In the genomic region with DNA sequence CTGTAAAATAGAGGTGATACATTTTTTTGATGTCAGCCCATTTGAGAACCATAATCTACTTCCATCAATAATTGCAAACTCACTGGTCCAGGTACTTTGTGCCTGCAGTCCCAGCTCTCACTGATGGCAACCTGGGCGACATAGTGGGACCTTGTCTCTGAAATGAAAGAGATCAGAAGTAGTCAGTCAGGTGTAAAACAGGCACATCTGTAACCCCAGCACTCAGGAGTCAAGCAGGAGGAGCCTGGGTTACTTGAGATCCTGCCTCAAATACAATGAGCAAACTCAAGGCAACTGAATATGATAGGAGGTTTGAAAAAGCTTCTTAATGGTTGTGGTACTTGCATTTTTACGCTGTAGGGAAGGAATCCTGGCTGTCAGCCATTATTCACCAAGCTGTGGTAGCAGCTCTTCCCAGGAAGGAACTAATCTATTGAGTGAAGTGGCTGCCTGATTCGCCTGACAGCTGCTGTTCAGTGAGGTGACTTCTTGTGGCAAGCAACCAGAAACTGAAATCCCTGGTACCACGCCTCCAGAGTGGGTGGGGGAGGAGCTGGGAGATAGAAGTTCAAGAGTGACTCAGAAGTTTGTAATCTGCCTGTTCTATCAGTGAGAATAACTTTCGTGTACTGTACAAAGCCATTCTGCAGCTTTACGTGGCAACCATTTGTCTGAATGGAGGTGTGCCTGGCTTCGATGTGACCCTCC, we compare ENCODE assay signal across 8 mouse cellular contexts. TPM values are rescaled to one million over a fixed set of nuclear protein-coding genes. Genes with fewer than 3 reads are reported as not detected.
A peak's percentile ranks its signal among the peaks of the same experiment; 100 is the strongest.
DNase-seq lines count a peak whose midpoint lies in the region; ATAC-seq and TF ChIP-seq lines count a peak whose summit lies in the region.

No protein-coding gene starts in this region.

- intact Hi-C loops in heart, postnatal 14 days (cut with DNase I): no loop called here

- no peak overlapping the region for H3K4me3 ChIP-seq in forebrain, embryonic 12.5 days (replicated peaks)
- H3K4me3 ChIP-seq in forebrain, embryonic 10.5 days: no peak overlapping the region
- peak overlapping the region; percentile 10; the same call in 1 of the 2 replicates for H3K4me3 ChIP-seq in macrophage (ENCODE audit: inconsistent target)
- H3K4me3 ChIP-seq in spleen, adult 2 months (ENCODE audit: extremely low read depth, insufficient read depth, insufficient read length): no peak overlapping the region

- no peak for TF ChIP-seq CTCF in spleen, adult 2 months (IDR thresholded peaks at IDR 0.05; ENCODE audit: extremely low read depth, insufficient read depth, insufficient read length, insufficient replicate concordance)

- H3K27me3 ChIP-seq in forebrain, embryonic 12.5 days: no peaks in the 10 kb centered on the region
- H3K27me3 ChIP-seq in forebrain, embryonic 10.5 days (ENCODE audit: poor library complexity, severe bottlenecking): no peaks in the 10 kb centered on the region
- H3K27me3 ChIP-seq in spleen, adult 2 months (ENCODE audit: control insufficient read depth, insufficient read depth, low read length): no peaks in the 10 kb centered on the region

- H3K79me2 ChIP-seq in macrophage (ENCODE audit: inconsistent target): peaks cover 97% of the 10 kb centered on the region

- H3K36me3 ChIP-seq in forebrain, embryonic 12.5 days (replicated peaks): 0 out of 2 replicates have a peak, but pooled peaks cover 12% of the 10 kb centered on the region
- H3K36me3 ChIP-seq in forebrain, embryonic 10.5 days (replicated peaks): peaks cover 57% of the 10 kb centered on the region
- H3K36me3 ChIP-seq in macrophage (ENCODE audit: inconsistent target): peaks cover 3% of the 10 kb centered on the region; the same call in 1 of the 2 replicates
- no peaks in the 10 kb centered on the region for H3K36me3 ChIP-seq in spleen, adult 2 months (ENCODE audit: control insufficient read depth, insufficient read depth, low read length)

- 71% methylated on average over 7 of the region's 7 CpGs for WGBS in forebrain, embryonic 12.5 days
- WGBS in forebrain, embryonic 10.5 days: 82% methylated on average over 7 of the region's 7 CpGs
- 4% methylated on average over 7 of the region's 7 CpGs for WGBS in macrophage (ENCODE audit: missing documents)
- WGBS in spleen, adult 2 months: 3% methylated on average over 7 of the region's 7 CpGs

- H3K4me1 ChIP-seq in forebrain, embryonic 12.5 days: peaks cover 12% of the 10 kb centered on the region
- peaks cover 10% of the 10 kb centered on the region for H3K4me1 ChIP-seq in forebrain, embryonic 10.5 days
- peaks cover 8% of the 10 kb centered on the region; the same call in 1 of the 2 replicates for H3K4me1 ChIP-seq in spleen, adult 2 months (ENCODE audit: control insufficient read depth, insufficient read depth, insufficient read length)

- H3K4me2 ChIP-seq in forebrain, embryonic 12.5 days: no peak overlapping the region

- no peak for TF ChIP-seq POLR2A in spleen, adult 2 months (IDR thresholded peaks at IDR 0.05; ENCODE audit: low read depth, low read length)

- no peak for DNase-seq in forebrain, embryonic 10.5 days (ENCODE audit: extremely low spot score, low spot score)
- peak; percentile 87 to 95 for DNase-seq in adrenal gland, adult (ENCODE audit: inconsistent age in 2 of 2, low spot score in 1 of 2)
- peak; percentile 35 for DNase-seq in fibroblast of lung, adult 2 months (ENCODE audit: low read depth)
- peak; percentile 67 to 77 for DNase-seq in heart, postnatal 14 days
- peak; percentile 25 to 74 for DNase-seq in layer of hippocampus, postnatal 14 days (ENCODE audit: low spot score in 2 of 2)
- peak; percentile 56 to 65 for DNase-seq in spleen, adult 2 months (ENCODE audit: low read depth in 1 of 2, low spot score in 2 of 2)

- H3K9me3 ChIP-seq in forebrain, embryonic 12.5 days: no peaks in the 10 kb centered on the region
- H3K9me3 ChIP-seq in forebrain, embryonic 10.5 days: no peaks in the 10 kb centered on the region

- peak overlapping the region; percentile 50; the same call in 1 of the 2 replicates for H3K27ac ChIP-seq in forebrain, embryonic 12.5 days
- H3K27ac ChIP-seq in forebrain, embryonic 10.5 days: no peak overlapping the region
- peak overlapping the region; percentile 73 for H3K27ac ChIP-seq in macrophage
- H3K27ac ChIP-seq in spleen, adult 2 months (ENCODE audit: insufficient read depth, low read length): peak overlapping the region; percentile 40

- no peak for ATAC-seq in forebrain, embryonic 12.5 days (ENCODE audit: low FRiP score)

- no peak overlapping the region for H3K9ac ChIP-seq in forebrain, embryonic 12.5 days

RNA-seq across cellular contexts. Expression of a gene that starts 7.2 kb away (rescaled TPM):
- polyA plus RNA-seq in forebrain, embryonic 12.5 days (2016; fragmentation: Nextera tagmentation; extraction: Ambion mirVana): 221 and 235 TPM in 2 replicates
- polyA plus RNA-seq in forebrain, embryonic 10.5 days (2016; fragmentation: Nextera tagmentation; extraction: Ambion mirVana): 256 and 265 TPM in 2 replicates
- 1,000 to 10,000 TPM; 1,195 to 1,221 TPM for total RNA-seq in heart, postnatal 14 days (2021)
- total RNA-seq in layer of hippocampus, postnatal 14 days (2021): 100 to 1,000 TPM; 260 to 274 TPM
- total RNA-seq in macrophage (2018; cell fraction: chromatin; rRNA removed): 100 to 1,000 TPM in 2 of 26 experiments, 10 to 100 TPM in 24; 40.6 to 106 (median 61.2) TPM
- 100 to 1,000 TPM; 102 to 144 (median 114) TPM for total RNA-seq in macrophage (2018; cell fraction: cytosol; rRNA removed)
- 100 to 1,000 TPM in 6 of 26 experiments, 10 to 100 TPM in 20; 59.8 to 120 (median 88.4) TPM for total RNA-seq in macrophage (2018; cell fraction: nucleus; rRNA removed)
- polyA plus RNA-seq in macrophage (2018): 94.4 to 128 TPM (median 100 TPM) in 3 replicates
- polyA plus RNA-seq in spleen, adult 2 months (2012; rRNA removed): 70.4 and 89.2 TPM in 2 replicates

RNA-seq across cellular contexts. Expression of a gene that starts 22.5 kb away (rescaled TPM):
- 200 and 212 TPM in 2 replicates for polyA plus RNA-seq in forebrain, embryonic 12.5 days (2016; fragmentation: Nextera tagmentation; extraction: Ambion mirVana)
- 253 and 256 TPM in 2 replicates for polyA plus RNA-seq in forebrain, embryonic 10.5 days (2016; fragmentation: Nextera tagmentation; extraction: Ambion mirVana)
- total RNA-seq in heart, postnatal 14 days (2021): 10 to 100 TPM; 58.1 to 66.7 TPM
- total RNA-seq in layer of hippocampus, postnatal 14 days (2021): 10 to 100 TPM; 76.5 to 80.3 TPM
- 10 to 100 TPM in 15 of 26 experiments, 1 to 10 TPM in 11; 2.3 to 38.6 (median 13.5) TPM for total RNA-seq in macrophage (2018; cell fraction: chromatin; rRNA removed)
- total RNA-seq in macrophage (2018; cell fraction: cytosol; rRNA removed): 100 to 1,000 TPM in 13 of 26 experiments, 10 to 100 TPM in 13; 76.7 to 167 (median 98.7) TPM
- total RNA-seq in macrophage (2018; cell fraction: nucleus; rRNA removed): 10 to 100 TPM; 20.6 to 57.3 (median 34.6) TPM
- polyA plus RNA-seq in macrophage (2018): 83.6 to 112 TPM (median 85.3 TPM) in 3 replicates
- 15.9 and 17.2 TPM in 2 replicates for polyA plus RNA-seq in spleen, adult 2 months (2012; rRNA removed)

RNA-seq across cellular contexts. Expression of a gene that starts 24.1 kb away (rescaled TPM):
- 24.2 and 25.5 TPM in 2 replicates for polyA plus RNA-seq in forebrain, embryonic 12.5 days (2016; fragmentation: Nextera tagmentation; extraction: Ambion mirVana)
- 9.2 and 10.1 TPM in 2 replicates for polyA plus RNA-seq in forebrain, embryonic 10.5 days (2016; fragmentation: Nextera tagmentation; extraction: Ambion mirVana)
- total RNA-seq in heart, postnatal 14 days (2021): 100 to 1,000 TPM; 208 to 209 TPM
- total RNA-seq in layer of hippocampus, postnatal 14 days (2021): 10 to 100 TPM; 60.0 to 62.1 TPM
- 100 to 1,000 TPM in 2 of 26 experiments, 10 to 100 TPM in 24; 13.3 to 122 (median 50.9) TPM for total RNA-seq in macrophage (2018; cell fraction: chromatin; rRNA removed)
- total RNA-seq in macrophage (2018; cell fraction: cytosol; rRNA removed): 10 to 100 TPM; 12.0 to 35.3 (median 21.6) TPM
- total RNA-seq in macrophage (2018; cell fraction: nucleus; rRNA removed): 100 to 1,000 TPM in 3 of 26 experiments, 10 to 100 TPM in 23; 11.0 to 129 (median 43.5) TPM
- 20.5 to 35.2 TPM (median 25.5 TPM) in 3 replicates for polyA plus RNA-seq in macrophage (2018)
- 32.1 and 63.8 TPM in 2 replicates for polyA plus RNA-seq in spleen, adult 2 months (2012; rRNA removed)

RNA-seq across cellular contexts. Expression of a gene that starts 32.2 kb away (rescaled TPM):
- polyA plus RNA-seq in forebrain, embryonic 12.5 days (2016; fragmentation: Nextera tagmentation; extraction: Ambion mirVana): 11.3 and 13.9 TPM in 2 replicates
- polyA plus RNA-seq in forebrain, embryonic 10.5 days (2016; fragmentation: Nextera tagmentation; extraction: Ambion mirVana): 11.1 and 13.1 TPM in 2 replicates
- 10 to 100 TPM; 46.5 to 47.5 TPM for total RNA-seq in heart, postnatal 14 days (2021)
- 10 to 100 TPM; 83.6 to 86.7 TPM for total RNA-seq in layer of hippocampus, postnatal 14 days (2021)
- 100 to 1,000 TPM in 14 of 26 experiments, 10 to 100 TPM in 12; 50.9 to 167 (median 110) TPM for total RNA-seq in macrophage (2018; cell fraction: chromatin; rRNA removed)
- 10 to 100 TPM; 21.8 to 48.7 (median 34.6) TPM for total RNA-seq in macrophage (2018; cell fraction: cytosol; rRNA removed)
- 100 to 1,000 TPM in 2 of 26 experiments, 10 to 100 TPM in 24; 40.0 to 119 (median 63.2) TPM for total RNA-seq in macrophage (2018; cell fraction: nucleus; rRNA removed)
- 23.3 to 29.3 TPM (median 26.0 TPM) in 3 replicates for polyA plus RNA-seq in macrophage (2018)
- polyA plus RNA-seq in spleen, adult 2 months (2012; rRNA removed): 31.1 and 36.9 TPM in 2 replicates

RNA-seq across cellular contexts. Expression of a gene that starts 41.6 kb away (rescaled TPM):
- polyA plus RNA-seq in forebrain, embryonic 12.5 days (2016; fragmentation: Nextera tagmentation; extraction: Ambion mirVana): 40.2 and 42.2 TPM in 2 replicates
- 42.1 and 45.3 TPM in 2 replicates for polyA plus RNA-seq in forebrain, embryonic 10.5 days (2016; fragmentation: Nextera tagmentation; extraction: Ambion mirVana)
- total RNA-seq in heart, postnatal 14 days (2021): 10 to 100 TPM; 13.2 to 13.7 TPM
- 10 to 100 TPM; 15.1 to 15.4 TPM for total RNA-seq in layer of hippocampus, postnatal 14 days (2021)
- 10 to 100 TPM in 25 of 26 experiments, 1 to 10 TPM in 1; 8.8 to 51.1 (median 37.7) TPM for total RNA-seq in macrophage (2018; cell fraction: chromatin; rRNA removed)
- total RNA-seq in macrophage (2018; cell fraction: cytosol; rRNA removed): 1 to 10 TPM; 2.2 to 6.0 (median 3.9) TPM
- total RNA-seq in macrophage (2018; cell fraction: nucleus; rRNA removed): 10 to 100 TPM in 25 of 26 experiments, 1 to 10 TPM in 1; 9.7 to 45.3 (median 22.1) TPM
- 2.9 to 5.7 TPM (median 3.4 TPM) in 3 replicates for polyA plus RNA-seq in macrophage (2018)
- 25.7 and 30.6 TPM in 2 replicates for polyA plus RNA-seq in spleen, adult 2 months (2012; rRNA removed)
